Mouse (Mus musculus): ENCODE results near the gene Ccdc194.

The Ccdc194 gene

DNA sequence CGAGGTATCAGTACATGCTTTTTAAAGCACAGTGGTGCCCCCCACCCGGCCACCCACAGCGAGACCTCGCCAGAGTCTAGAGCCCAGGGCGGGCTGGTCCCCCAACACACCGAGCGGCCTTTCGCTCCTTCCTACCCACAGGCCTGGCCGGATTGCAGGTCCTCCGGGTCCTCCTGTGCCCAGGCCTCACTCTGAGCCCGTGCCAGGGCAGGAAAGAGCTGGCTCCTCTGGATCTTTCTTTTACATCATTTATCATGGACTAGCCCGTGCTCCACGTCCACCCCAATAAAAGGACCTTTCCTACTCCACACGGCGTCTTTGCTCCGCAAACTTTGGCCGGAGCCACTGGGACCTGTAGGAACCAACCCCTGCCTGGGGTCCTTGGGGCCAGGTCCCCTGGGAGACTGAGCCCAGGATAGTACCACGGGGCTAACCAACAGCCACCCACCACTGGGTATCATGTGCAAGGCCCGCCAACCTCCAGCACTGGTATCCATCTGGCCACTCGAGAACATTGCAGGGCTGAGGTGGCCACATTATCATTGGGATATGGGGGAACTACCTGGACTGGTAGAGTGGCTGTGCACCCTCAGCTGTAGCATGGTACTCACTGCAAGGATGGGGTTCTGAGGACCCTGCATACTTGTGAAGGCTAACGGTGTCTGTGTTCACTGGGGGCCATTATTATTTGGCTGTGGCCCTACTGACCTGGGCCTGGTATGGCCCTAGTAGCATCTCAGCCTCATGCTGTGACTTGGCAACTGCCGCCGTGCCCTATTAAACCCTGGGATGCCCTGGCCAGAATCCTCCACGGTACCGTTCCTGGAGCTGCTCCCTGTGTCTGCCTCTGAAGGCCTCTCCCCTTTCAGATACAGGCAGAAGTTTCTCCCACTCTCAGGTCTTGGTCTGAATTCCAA is 50.5 kb downstream of the Ccdc194 start:
- peak; percentile 60 to 65 for DNase-seq

DNA sequence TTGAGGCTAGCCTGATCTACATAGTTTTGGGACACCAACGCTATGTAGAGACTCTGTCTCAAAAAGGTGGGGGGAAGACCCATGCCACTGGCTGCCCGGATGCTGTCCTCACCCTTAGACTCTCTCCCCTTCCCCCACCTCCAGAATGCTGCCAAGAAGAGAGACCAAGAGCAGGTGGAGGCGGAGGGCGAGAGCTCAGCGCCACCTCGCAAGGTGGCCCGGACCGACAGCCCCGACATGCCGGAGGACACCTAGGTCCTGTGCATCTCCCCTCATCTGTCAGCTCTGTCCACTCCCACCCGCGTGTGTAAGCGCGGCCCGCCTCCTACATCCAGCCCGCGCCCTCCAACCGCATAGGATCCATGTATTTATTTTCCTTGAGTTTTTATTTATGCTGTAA is 51.2 kb downstream of the Ccdc194 start:
- DNase-seq, result no peak

DNA sequence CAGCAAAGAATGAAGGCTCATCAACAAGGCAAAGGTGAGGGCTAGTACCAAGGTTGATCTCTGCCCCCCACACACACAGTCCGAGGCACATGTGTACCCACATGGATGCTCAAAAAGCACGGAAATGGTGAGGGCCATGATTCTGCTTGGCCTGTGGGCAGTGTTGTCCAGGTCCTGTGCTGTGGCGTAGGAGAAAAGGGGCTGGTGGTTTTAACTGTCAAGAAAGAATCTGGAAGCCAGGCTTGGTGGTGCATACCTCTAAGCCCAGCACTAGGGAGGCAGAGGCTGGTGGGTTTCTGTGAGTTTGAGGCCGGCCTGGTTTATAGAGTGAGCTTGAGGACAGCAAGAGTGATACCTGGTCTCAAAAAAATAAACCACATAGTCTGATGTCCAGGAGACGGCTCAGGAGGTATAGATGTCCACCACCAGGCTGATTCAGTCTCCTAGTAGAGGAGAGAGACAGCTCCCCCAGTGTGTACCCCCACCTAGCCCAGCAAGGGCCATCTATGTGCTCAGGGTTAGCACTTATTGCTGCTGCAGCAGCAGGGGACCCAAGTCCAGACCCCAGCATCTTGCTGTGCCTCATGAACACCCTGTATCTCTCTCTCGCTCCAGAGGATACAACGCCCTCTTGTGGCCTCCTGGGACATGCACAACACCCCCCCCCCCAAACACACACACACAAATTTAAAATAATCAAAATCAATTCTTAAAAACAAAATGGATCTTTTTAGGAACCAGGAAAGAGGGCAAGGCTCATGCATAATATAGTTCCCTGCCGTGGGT is 52.7 kb downstream of the Ccdc194 start:
- peak in 1 of 2 experiments; percentile 7 for DNase-seq

DNA sequence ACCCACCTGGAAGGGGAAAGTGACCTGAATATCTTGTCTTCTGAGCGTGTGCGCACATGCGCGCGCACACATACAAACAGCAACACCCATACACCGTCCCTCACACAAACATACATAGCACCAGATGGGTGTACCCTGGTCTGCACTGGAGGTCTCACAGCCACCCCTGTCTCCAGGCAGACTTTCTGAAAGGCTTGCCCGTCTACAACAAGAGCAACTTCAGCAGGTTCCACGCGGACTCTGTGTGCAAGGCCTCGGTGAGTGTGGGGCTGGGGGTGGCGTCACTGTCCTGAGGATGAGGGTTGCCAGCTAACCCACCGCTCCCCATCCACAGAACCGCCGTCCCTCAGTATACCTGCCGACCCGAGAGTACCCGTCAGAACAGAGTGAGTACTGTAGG is 53.6 kb downstream of the Ccdc194 start:
- peak; percentile 12 to 13 for DNase-seq

DNA sequence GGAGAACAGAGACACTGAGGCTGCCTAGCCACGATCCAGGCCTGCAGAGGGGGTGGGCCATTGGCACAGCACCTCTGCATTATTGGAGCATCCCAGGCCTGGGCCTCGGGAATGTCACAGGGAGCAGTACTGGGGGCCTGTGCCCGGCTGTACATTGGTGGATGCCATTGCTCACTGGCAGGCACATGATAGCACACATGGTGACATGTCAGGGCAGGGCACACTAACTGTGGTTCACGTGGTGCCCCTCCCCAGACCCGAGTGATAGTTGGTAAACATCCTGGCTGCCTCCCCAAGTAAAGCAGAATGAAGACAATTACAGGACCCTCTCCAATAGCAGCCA is 54.6 kb downstream of the Ccdc194 start:
- peak in 1 of 2 experiments; percentile 15 for DNase-seq

DNA sequence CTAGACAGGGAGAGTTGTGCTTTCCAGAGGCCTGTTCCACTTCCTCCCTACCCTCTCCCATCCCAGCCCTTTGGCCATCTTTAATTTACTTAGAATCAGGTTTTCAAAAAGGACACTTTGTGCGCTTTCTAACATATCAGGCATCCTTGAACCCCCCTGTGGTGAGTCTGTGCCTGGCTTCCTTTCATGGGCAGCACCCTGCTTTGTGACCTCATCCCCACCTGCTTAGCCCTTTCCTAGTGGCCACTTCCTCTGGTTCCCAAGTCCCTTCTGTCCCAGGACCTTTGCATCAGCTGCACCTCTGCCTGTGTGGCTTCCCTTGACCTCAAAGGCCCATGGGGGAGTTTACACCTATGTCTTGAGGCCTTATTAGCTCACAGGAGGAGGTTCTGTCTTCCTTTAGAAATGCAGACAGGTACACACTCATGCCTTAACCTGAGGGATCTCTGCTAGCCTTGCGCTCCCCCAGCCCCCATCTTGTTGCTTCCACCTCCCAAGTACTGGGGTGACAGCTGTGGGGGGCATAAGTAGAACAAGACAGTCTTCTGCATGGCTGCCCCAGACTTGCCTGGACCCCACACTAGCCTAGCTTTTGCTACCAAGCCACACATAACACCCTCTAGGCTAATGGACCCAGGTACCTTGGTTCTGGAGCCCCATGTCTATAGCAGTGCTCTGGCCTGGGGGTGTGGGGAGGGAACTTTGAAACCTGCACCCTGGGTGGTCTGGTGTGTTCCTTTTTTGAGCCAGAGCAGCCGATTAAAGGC is 55.2 kb downstream of the Ccdc194 start:
- DNase-seq, result peak; percentile 9 to 17
